Mouse (Mus musculus) embryonic fibroblast, embryonic 13.5 days (primary cell): ENCODE data around the gene 6330409D20Rik. TPM values are rescaled to one million over a fixed set of nuclear protein-coding genes. Genes with fewer than 3 reads are reported as not detected.

ENCODE experiments used
- H3K27ac ChIP-seq: 2 replicates; pipeline ENCODE4 v1.5.1; 2012; ENCODE audit warnings: low read length, control low read depth, inconsistent platforms; ENCODE audit not compliant: insufficient read depth
- H3K4me1 ChIP-seq: 2 replicates; pipeline ENCODE4 v1.6.1; 2011; ENCODE audit warnings: low read length; ENCODE audit not compliant: control insufficient read depth, insufficient read depth
- H3K4me3 ChIP-seq: 2 replicates; pipeline ENCODE4 v1.5.1; 2011; ENCODE audit warnings: mild to moderate bottlenecking, control low read depth, low read length; ENCODE audit not compliant: insufficient read depth
- CTCF ChIP-seq: IDR thresholded peaks from 2 replicates; pipeline ENCODE4 v1.5.1; 2011; ENCODE audit warnings: mild to moderate bottlenecking, control low read depth, low read length, moderate library complexity, borderline replicate concordance; ENCODE audit not compliant: insufficient read depth
- POLR2A ChIP-seq: IDR thresholded peaks from 2 replicates; pipeline ENCODE4 v1.6.1; 2011; ENCODE audit warnings: low read depth, mild to moderate bottlenecking, control low read depth, low read length, moderate library complexity
- polyA plus RNA-seq: library from polyadenylated mRNA; stranded (reverse); fragments of >200 nt; gene quantifications from 2 replicates; pipeline ENCODE4 v1.2.4, GENCODE M21; 2011; ENCODE audit warnings: low read depth; ENCODE audit not compliant: missing spikeins, insufficient read length

The 6330409D20Rik gene
- polyA plus RNA-seq, 1 experiment = not detected

GRCm38 (mm10) chr2:32739311-32739710, 1.5 kb downstream of the 6330409D20Rik start:
- Histone ChIP-seq H3K4me1 (no peaks in the 10 kb centered on the region), H3K4me3 (no peak overlapping the region), H3K27ac (no peak overlapping the region)
- no peak for TF ChIP-seq POLR2A
- no peak for TF ChIP-seq CTCF

GRCm38 (mm10) chr2:32737008-32737407, 3.8 kb downstream of the 6330409D20Rik start:
- no peak overlapping the region for H3K4me3 ChIP-seq
- no peak overlapping the region for H3K27ac ChIP-seq
- H3K4me1 ChIP-seq = no peaks in the 10 kb centered on the region
- TF ChIP-seq CTCF = no peak
- no peak for TF ChIP-seq POLR2A

- TF ChIP-seq CTCF (no peak), POLR2A (no peak)
- Histone ChIP-seq H3K27ac (no peak overlapping the region), H3K4me3 (no peak overlapping the region), H3K4me1 (no peaks in the 10 kb centered on the region)
Observed at GRCm38 (mm10) chr2:32736306-32736829, 4.4 kb downstream of the 6330409D20Rik start.

- Histone ChIP-seq H3K27ac (no peak overlapping the region), H3K4me3 (no peak overlapping the region), H3K4me1 (peaks cover 11% of the 10 kb centered on the region)
- TF ChIP-seq POLR2A (no peak), CTCF (no peak)
Observed at GRCm38 (mm10) chr2:32734933-32735332, 5.9 kb downstream of the 6330409D20Rik start.

- no peak overlapping the region for H3K4me3 ChIP-seq
- no peak for TF ChIP-seq CTCF
- no peak for TF ChIP-seq POLR2A
- H3K4me1 ChIP-seq = peaks cover 11% of the 10 kb centered on the region
- no peak overlapping the region for H3K27ac ChIP-seq
Observed at GRCm38 (mm10) chr2:32734480-32734879, 6.3 kb downstream of the 6330409D20Rik start.

GRCm38 (mm10) chr2:32732695-32733094, 8.1 kb downstream of the 6330409D20Rik start:
- Histone ChIP-seq H3K4me3 (no peak overlapping the region), H3K4me1 (peaks cover 11% of the 10 kb centered on the region), H3K27ac (no peak overlapping the region)
- TF ChIP-seq POLR2A (no peak), CTCF (no peak)

- Histone ChIP-seq H3K4me3 (no peak overlapping the region), H3K4me1 (peaks cover 11% of the 10 kb centered on the region), H3K27ac (no peak overlapping the region)
- TF ChIP-seq CTCF (no peak), POLR2A (no peak)
Observed at GRCm38 (mm10) chr2:32731911-32732310, 8.9 kb downstream of the 6330409D20Rik start.

GRCm38 (mm10) chr2:32730854-32731253, 10.0 kb downstream of the 6330409D20Rik start:
- Histone ChIP-seq H3K4me1 (peaks cover 11% of the 10 kb centered on the region), H3K4me3 (no peak overlapping the region), H3K27ac (no peak overlapping the region)
- no peak for TF ChIP-seq CTCF
- TF ChIP-seq POLR2A = no peak

- TF ChIP-seq POLR2A (no peak), CTCF (no peak)
- Histone ChIP-seq H3K4me1 (peaks cover 11% of the 10 kb centered on the region), H3K27ac (no peak overlapping the region), H3K4me3 (no peak overlapping the region)
Observed at GRCm38 (mm10) chr2:32729547-32729946, 11.3 kb downstream of the 6330409D20Rik start.

GRCm38 (mm10) chr2:32728463-32728862, 12.4 kb downstream of the 6330409D20Rik start:
- peaks cover 11% of the 10 kb centered on the region for H3K4me1 ChIP-seq
- TF ChIP-seq CTCF (no peak), POLR2A (no peak)
- H3K4me3 ChIP-seq = no peak overlapping the region
- H3K27ac ChIP-seq = no peak overlapping the region

- peaks cover 11% of the 10 kb centered on the region for H3K4me1 ChIP-seq
- H3K4me3 ChIP-seq = peak overlapping the region; percentile 21
- H3K27ac ChIP-seq = no peak overlapping the region
- TF ChIP-seq POLR2A (peak; percentile 71), CTCF (no peak)
Observed at GRCm38 (mm10) chr2:32727435-32727834, 13.4 kb downstream of the 6330409D20Rik start.
